Mouse (Mus musculus) liver, embryonic 14.5 days (tissue): ENCODE measurements around the gene Tnfaip3.

Experiments used
- CTCF ChIP-seq: IDR thresholded peaks from 2 replicates; pipeline ENCODE4 v1.5.1; 2016; ENCODE audit warnings: antibody characterized with exemption, low read depth, control low read depth
- EP300 ChIP-seq: IDR thresholded peaks from 2 replicates; pipeline ENCODE4 v1.6.1; 2016; ENCODE audit warnings: antibody characterized with exemption, low read depth

GRCm38 (mm10) chr10:19008607-19008940 lies 6.9 kb downstream of the Tnfaip3 start:
- TF ChIP-seq CTCF: no peak
- no peak for TF ChIP-seq EP300
